Mouse (Mus musculus) forebrain, embryonic 16.5 days (tissue): ENCODE results near the gene Dxo. TPM values are rescaled to one million over a fixed set of nuclear protein-coding genes. Genes with fewer than 3 reads are reported as not detected.

Experiments
- ATAC-seq: fragments of 200-750 bp; cut with Nextera tagmentation; 2 replicates; pipeline ENCODE4 v1.8.0; 2017; ENCODE audit warnings: mild to moderate bottlenecking, moderate library complexity
- H3K27ac ChIP-seq: fragments of 300-500 bp; sonication (generic); 2 replicates; pipeline ENCODE4 v1.5.1; 2014; ENCODE audit warnings: low read length, control low read depth
- H3K27me3 ChIP-seq: fragments of 300-500 bp; sonication (generic); replicated peaks from 2 replicates; pipeline ENCODE4 v1.6.1; 2014; ENCODE audit warnings: low read length; ENCODE audit not compliant: control insufficient read depth, insufficient read depth
- H3K36me3 ChIP-seq: fragments of 300-500 bp; sonication (generic); 2 replicates; pipeline ENCODE4 v1.6.1; 2014; ENCODE audit not compliant: control insufficient read depth, insufficient read depth
- H3K4me1 ChIP-seq: fragments of 300-500 bp; sonication (generic); replicated peaks from 2 replicates; pipeline ENCODE4 v1.6.1; 2014; ENCODE audit warnings: low read length; ENCODE audit not compliant: control insufficient read depth, insufficient read depth
- H3K4me2 ChIP-seq: fragments of 300-500 bp; sonication (generic); 2 replicates; pipeline ENCODE4 v1.6.1; 2014; ENCODE audit warnings: mild to moderate bottlenecking, low read length, control low read depth
- H3K4me3 ChIP-seq: fragments of 300-500 bp; sonication (generic); replicated peaks from 2 replicates; pipeline ENCODE4 v1.5.1; 2014; ENCODE audit warnings: mild to moderate bottlenecking, low read length, control low read depth
- H3K9ac ChIP-seq: fragments of 300-500 bp; sonication (generic); replicated peaks from 2 replicates; pipeline ENCODE4 v1.6.1; 2014; ENCODE audit warnings: low read depth, low read length, control low read depth
- H3K9me3 ChIP-seq: fragments of 300-500 bp; sonication (generic); 2 replicates; pipeline ENCODE4 v1.6.1; 2016; ENCODE audit warnings: low read length; ENCODE audit not compliant: control insufficient read depth
- WGBS: fragments of 180-500 bp; shearing (Covaris S2); extraction: QIAGEN DNeasy Blood & Tissue Kit; methylation state at CpG from one replicate; pipeline ENCODE4 v1.1.7; 2014; 5-methylcytosine and 5-hydroxymethylcytosine counted together
- polyA plus RNA-seq: library from polyadenylated mRNA; unstranded; fragments of >200 nt; fragmentation: Nextera tagmentation; extraction: Ambion mirVana; gene quantifications from 2 replicates; pipeline ENCODE4 v1.2.1, GENCODE M21; 2015

Gene Dxo
- polyA plus RNA-seq, 1 experiment from 2014 or later, result 75.6 TPM

- no peaks in the 10 kb centered on the region for H3K4me1 ChIP-seq
- H3K9ac ChIP-seq, result no peak overlapping the region
- ATAC-seq, result no peak
- no peak overlapping the region for H3K4me3 ChIP-seq
- H3K4me2 ChIP-seq, result no peak overlapping the region
- WGBS, result 73% methylated on average over 13 of the region's 13 CpGs
- no peak overlapping the region for H3K27ac ChIP-seq
- no peaks in the 10 kb centered on the region for H3K9me3 ChIP-seq
- no peaks in the 10 kb centered on the region for H3K27me3 ChIP-seq
- no peaks in the 10 kb centered on the region for H3K36me3 ChIP-seq
Measured at GRCm38 (mm10) chr17:34861704-34862415, 25.0 kb downstream of the Dxo start.

- H3K27ac ChIP-seq, result no peak within 1 kb of the TSS
- H3K9me3 ChIP-seq, result no peaks in the 10 kb centered on the region
- 71% methylated on average over 8 of the region's 8 CpGs for WGBS
- H3K36me3 ChIP-seq, result no peaks in the 10 kb centered on the region
- no peaks in the 10 kb centered on the region for H3K27me3 ChIP-seq
- no peak for ATAC-seq
- H3K4me1 ChIP-seq, result no peaks in the 10 kb centered on the region
- H3K9ac ChIP-seq, result no peak within 1 kb of the TSS
- no peak within 1 kb of the TSS for H3K4me2 ChIP-seq
- no peak within 1 kb of the TSS for H3K4me3 ChIP-seq
Measured at GRCm38 (mm10) chr17:34862416-34863081, 25.7 kb downstream of the Dxo start, which contains the start of gene Cfb. Gene Cfb (minus strand): TSS chr17:34862518.

GRCm38 (mm10) chr17:34865981-34866380 lies 29.2 kb downstream of the Dxo start:
- 67% methylated on average over 7 of the region's 7 CpGs for WGBS
- Histone ChIP-seq H3K4me2 (no peak overlapping the region), H3K36me3 (no peaks in the 10 kb centered on the region), H3K4me3 (no peak overlapping the region), H3K9ac (no peak overlapping the region), H3K9me3 (no peaks in the 10 kb centered on the region), H3K27me3 (no peaks in the 10 kb centered on the region), H3K4me1 (no peaks in the 10 kb centered on the region), H3K27ac (no peak overlapping the region)
- ATAC-seq, result no peak

- Histone ChIP-seq H3K27me3 (no peaks in the 10 kb centered on the region), H3K27ac (no peak overlapping the region), H3K9ac (no peak overlapping the region), H3K9me3 (no peaks in the 10 kb centered on the region), H3K4me3 (no peak overlapping the region), H3K36me3 (no peaks in the 10 kb centered on the region), H3K4me1 (no peaks in the 10 kb centered on the region), H3K4me2 (no peak overlapping the region)
- no peak for ATAC-seq
- WGBS, result 90% methylated on average over 6 of the region's 6 CpGs
Measured at GRCm38 (mm10) chr17:34874321-34874720, 37.5 kb downstream of the Dxo start.

- no peak within 1 kb of the TSS for H3K4me2 ChIP-seq
Measured at GRCm38 (mm10) chr17:34879336-34879879, 42.6 kb downstream of the Dxo start, which contains the start of gene Zbtb12. Gene Zbtb12 (plus strand): TSS chr17:34879483.

GRCm38 (mm10) chr17:34881166-34881565 lies 44.3 kb downstream of the Dxo start:
- H3K9me3 ChIP-seq, result no peaks in the 10 kb centered on the region
- no peaks in the 10 kb centered on the region for H3K36me3 ChIP-seq
- no peak overlapping the region for H3K4me2 ChIP-seq
- H3K9ac ChIP-seq, result no peak overlapping the region
- ATAC-seq, result no peak
- H3K4me1 ChIP-seq, result no peaks in the 10 kb centered on the region
- no peak overlapping the region for H3K4me3 ChIP-seq
- H3K27ac ChIP-seq, result no peak overlapping the region
- 0 out of 2 replicates have a peak, but pooled peaks cover 3% of the 10 kb centered on the region for H3K27me3 ChIP-seq

More at GRCm38 (mm10) chr17:34879336-34879879, 42.6 kb downstream of the Dxo start, which contains the start of gene Zbtb12:
- Histone ChIP-seq H3K27me3 (0 out of 2 replicates have a peak, but pooled peaks cover 2% of the 10 kb centered on the region), H3K9me3 (no peaks in the 10 kb centered on the region), H3K9ac (no peak within 1 kb of the TSS), H3K36me3 (no peaks in the 10 kb centered on the region), H3K27ac (no peak within 1 kb of the TSS), H3K4me3 (no peak within 1 kb of the TSS), H3K4me1 (no peaks in the 10 kb centered on the region)
- ATAC-seq, result no peak
- WGBS, result 66% methylated on average over 11 of the region's 11 CpGs

GRCm38 (mm10) chr17:34881683-34882310 lies 45.0 kb downstream of the Dxo start, which contains the start of gene Gm20547:
Gene Gm20547 (minus strand): TSS chr17:34882042.
- Histone ChIP-seq H3K27me3 (0 out of 2 replicates have a peak, but pooled peaks cover 3% of the 10 kb centered on the region), H3K4me3 (no peak within 1 kb of the TSS), H3K4me1 (no peaks in the 10 kb centered on the region), H3K4me2 (no peak within 1 kb of the TSS), H3K9me3 (no peaks in the 10 kb centered on the region), H3K36me3 (no peaks in the 10 kb centered on the region), H3K27ac (no peak within 1 kb of the TSS), H3K9ac (no peak within 1 kb of the TSS)
- 7% methylated on average over 15 of the region's 15 CpGs for WGBS
- no peak for ATAC-seq

- WGBS, result 71% methylated on average over 3 of the region's 3 CpGs
- Histone ChIP-seq H3K27ac (no peak overlapping the region), H3K27me3 (0 out of 2 replicates have a peak, but pooled peaks cover 3% of the 10 kb centered on the region), H3K4me2 (no peak overlapping the region), H3K9ac (no peak overlapping the region), H3K4me3 (no peak overlapping the region), H3K4me1 (no peaks in the 10 kb centered on the region), H3K36me3 (no peaks in the 10 kb centered on the region), H3K9me3 (no peaks in the 10 kb centered on the region)
- no peak for ATAC-seq
Measured at GRCm38 (mm10) chr17:34883332-34883731, 46.5 kb downstream of the Dxo start.

- no peak overlapping the region for H3K9ac ChIP-seq
- H3K27me3 ChIP-seq, result 0 out of 2 replicates have a peak, but pooled peaks cover 3% of the 10 kb centered on the region
- 87% methylated on average over 6 of the region's 6 CpGs for WGBS
- H3K36me3 ChIP-seq, result no peaks in the 10 kb centered on the region
- ATAC-seq, result no peak
- H3K4me2 ChIP-seq, result no peak overlapping the region
- H3K4me3 ChIP-seq, result no peak overlapping the region
- no peaks in the 10 kb centered on the region for H3K9me3 ChIP-seq
- no peak overlapping the region for H3K27ac ChIP-seq
- H3K4me1 ChIP-seq, result no peaks in the 10 kb centered on the region
Measured at GRCm38 (mm10) chr17:34884704-34885103, 47.9 kb downstream of the Dxo start.
